Mouse (Mus musculus) hindbrain, embryonic 12.5 days (tissue): Measurements from ENCODE around the gene Zap70. TPM values are rescaled to one million over a fixed set of nuclear protein-coding genes. Genes with fewer than 3 reads are reported as not detected.
"Not testable (repeated sequence)": the region's sequence is repeated elsewhere in the genome, so short reads cannot be mapped to it uniquely, and the experiment has no call there.

ENCODE experiments used
- ATAC-seq: fragments of 200-750 bp; cut with Nextera tagmentation; 2 replicates; pipeline ENCODE4 v1.8.0; 2017; ENCODE audit warnings: moderate TSS enrichment; ENCODE audit not compliant: low FRiP score
- H3K27ac ChIP-seq: fragments of 300-500 bp; sonication (generic); 2 replicates; pipeline ENCODE4 v1.5.1; 2016; ENCODE audit warnings: mild to moderate bottlenecking
- H3K27me3 ChIP-seq: fragments of 300-500 bp; sonication (generic); 2 replicates; pipeline ENCODE4 v1.6.1; 2016; ENCODE audit warnings: mild to moderate bottlenecking
- H3K36me3 ChIP-seq: fragments of 300-500 bp; sonication (generic); 2 replicates; pipeline ENCODE4 v1.6.1; 2016; ENCODE audit warnings: mild to moderate bottlenecking
- H3K4me1 ChIP-seq: fragments of 300-500 bp; sonication (generic); 2 replicates; pipeline ENCODE4 v1.6.1; 2016
- H3K4me2 ChIP-seq: fragments of 300-500 bp; sonication (generic); replicated peaks from 2 replicates; pipeline ENCODE4 v1.6.1; 2016; ENCODE audit warnings: mild to moderate bottlenecking
- H3K4me3 ChIP-seq: fragments of 300-500 bp; sonication (generic); 2 replicates; pipeline ENCODE4 v1.5.1; 2016; ENCODE audit warnings: mild to moderate bottlenecking
- H3K9ac ChIP-seq: fragments of 300-500 bp; sonication (generic); 2 replicates; pipeline ENCODE4 v1.6.1; 2016; ENCODE audit warnings: mild to moderate bottlenecking, moderate library complexity
- H3K9me3 ChIP-seq: fragments of 300-500 bp; sonication (generic); replicated peaks from 2 replicates; pipeline ENCODE4 v1.6.1; 2016; ENCODE audit warnings: mild to moderate bottlenecking
- WGBS: fragments of 180-500 bp; shearing (Covaris S2); methylation state at CpG from one replicate; pipeline ENCODE4 v1.1.7; 2016; 5-methylcytosine and 5-hydroxymethylcytosine counted together
- polyA plus RNA-seq: library from polyadenylated mRNA; unstranded; fragments of >200 nt; fragmentation: Nextera tagmentation; extraction: Ambion mirVana; gene quantifications from 2 replicates; pipeline ENCODE4 v1.2.1, GENCODE M21; 2016

Zap70 gene
- polyA plus RNA-seq, 1 experiment from 2014 or later = 0.34 TPM

GRCm38 (mm10) chr1:36807782-36808565 lies 46.4 kb downstream of the Zap70 start:
- Histone ChIP-seq H3K27me3 (no peaks in the 10 kb centered on the region), H3K4me3 (no peak overlapping the region), H3K9ac (no peak overlapping the region), H3K4me2 (no peak overlapping the region), H3K27ac (no peak overlapping the region), H3K36me3 (peaks cover 88% of the 10 kb centered on the region), H3K4me1 (no peaks in the 10 kb centered on the region), H3K9me3 (no peaks in the 10 kb centered on the region)
- ATAC-seq = no peak
- WGBS = 93% methylated on average over 14 of the region's 14 CpGs

- no peaks in the 10 kb centered on the region for H3K4me1 ChIP-seq
- no peak overlapping the region for H3K27ac ChIP-seq
- H3K4me3 ChIP-seq = no peak overlapping the region
- H3K9me3 ChIP-seq = no peaks in the 10 kb centered on the region
- H3K27me3 ChIP-seq = no peaks in the 10 kb centered on the region
- H3K4me2 ChIP-seq = no peak overlapping the region
- peaks cover 84% of the 10 kb centered on the region for H3K36me3 ChIP-seq
- no peak overlapping the region for H3K9ac ChIP-seq
- no peak for ATAC-seq
- WGBS = 93% methylated on average over 7 of the region's 7 CpGs
These were observed 50.2 kb downstream of the Zap70 start for GRCm38 (mm10) chr1:36811806-36812205.

- peaks cover 84% of the 10 kb centered on the region for H3K36me3 ChIP-seq
- no peak for ATAC-seq
- H3K4me3 ChIP-seq = no peak overlapping the region
These were observed 51.8 kb downstream of the Zap70 start for GRCm38 (mm10) chr1:36813415-36813814.

DNA sequence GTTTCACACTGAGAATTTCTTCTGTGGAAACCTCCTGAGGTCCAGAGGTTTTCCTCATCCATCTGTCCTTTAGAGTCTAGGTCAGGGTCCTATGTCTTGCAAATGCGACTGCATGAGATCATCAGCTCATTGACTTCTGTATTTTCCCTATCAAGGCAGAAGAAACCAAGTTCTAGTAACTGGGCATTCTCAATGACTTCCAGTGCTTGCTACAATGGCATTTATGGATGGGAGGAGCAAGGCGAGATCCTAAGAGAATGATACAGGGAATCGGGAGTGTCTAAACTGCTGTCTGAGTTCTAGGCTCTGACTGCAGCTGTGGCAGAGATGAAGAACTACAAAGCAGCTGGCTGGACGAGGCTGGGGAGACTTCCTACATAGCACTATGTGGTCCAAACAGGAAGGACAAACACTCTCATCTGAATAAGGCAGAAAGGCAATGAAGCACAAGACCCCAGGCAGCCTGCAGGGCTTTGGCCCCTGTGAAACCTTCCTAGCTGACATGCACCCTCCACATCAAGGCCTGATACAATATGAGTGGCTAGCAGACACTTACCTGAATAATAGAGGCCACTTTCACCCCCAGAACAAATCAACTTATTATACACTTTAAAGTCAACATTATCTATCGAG lies 52.8 kb downstream of the Zap70 start:
- H3K4me1 ChIP-seq = no peaks in the 10 kb centered on the region
- no peak for ATAC-seq
- 85% methylated on average over 5 of the region's 5 CpGs for WGBS
- H3K4me3 ChIP-seq = no peak overlapping the region
- H3K27ac ChIP-seq = no peak overlapping the region
- no peaks in the 10 kb centered on the region for H3K9me3 ChIP-seq
- peaks cover 78% of the 10 kb centered on the region for H3K36me3 ChIP-seq
- no peak overlapping the region for H3K4me2 ChIP-seq
- no peaks in the 10 kb centered on the region for H3K27me3 ChIP-seq
- H3K9ac ChIP-seq = no peak overlapping the region

More at GRCm38 (mm10) chr1:36813415-36813814, 51.8 kb downstream of the Zap70 start:
- H3K27ac ChIP-seq = no peak overlapping the region
- no peaks in the 10 kb centered on the region for H3K27me3 ChIP-seq
- no peaks in the 10 kb centered on the region for H3K9me3 ChIP-seq
- no peaks in the 10 kb centered on the region for H3K4me1 ChIP-seq
- H3K4me2 ChIP-seq = no peak overlapping the region
- no peak overlapping the region for H3K9ac ChIP-seq
- 94% methylated on average over 7 of the region's 7 CpGs for WGBS

DNA sequence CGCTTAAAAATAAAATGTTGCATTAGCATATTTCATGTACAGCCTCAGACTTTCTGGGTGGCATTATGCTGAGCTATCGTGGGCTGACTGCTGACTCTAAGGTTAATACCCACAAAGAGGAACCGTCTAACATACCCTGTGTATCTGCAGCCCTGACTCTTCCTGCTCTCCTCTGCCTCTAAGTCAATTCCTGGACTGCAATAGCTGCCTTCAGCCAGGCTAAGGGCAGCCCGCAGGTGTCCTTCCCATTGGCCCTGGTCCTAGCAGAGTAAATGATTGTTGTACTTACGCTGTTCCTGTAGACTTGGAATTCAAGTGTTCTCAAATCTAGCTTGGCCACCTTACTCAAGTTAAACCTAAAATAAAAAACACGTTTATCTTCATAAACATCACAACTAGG lies 53.6 kb downstream of the Zap70 start:
- no peaks in the 10 kb centered on the region for H3K27me3 ChIP-seq
- peaks cover 75% of the 10 kb centered on the region for H3K36me3 ChIP-seq
- H3K27ac ChIP-seq = no peak overlapping the region
- no peak overlapping the region for H3K9ac ChIP-seq
- 92% methylated on average over 6 of the region's 6 CpGs for WGBS
- no peak overlapping the region for H3K4me3 ChIP-seq
- no peaks in the 10 kb centered on the region for H3K9me3 ChIP-seq
- no peak overlapping the region for H3K4me2 ChIP-seq
- ATAC-seq = no peak
- no peaks in the 10 kb centered on the region for H3K4me1 ChIP-seq

- H3K9me3 ChIP-seq, ATAC-seq, H3K4me1 ChIP-seq, H3K27ac ChIP-seq, H3K4me2 ChIP-seq, H3K27me3 ChIP-seq, H3K4me3 ChIP-seq, H3K9ac ChIP-seq: not testable (repeated sequence)
- H3K36me3 ChIP-seq = peaks cover 74% of the 10 kb centered on the region
- WGBS = 85% methylated on average over 4 of the region's 4 CpGs
These were observed 60.3 kb downstream of the Zap70 start for GRCm38 (mm10) chr1:36821918-36822317.

DNA sequence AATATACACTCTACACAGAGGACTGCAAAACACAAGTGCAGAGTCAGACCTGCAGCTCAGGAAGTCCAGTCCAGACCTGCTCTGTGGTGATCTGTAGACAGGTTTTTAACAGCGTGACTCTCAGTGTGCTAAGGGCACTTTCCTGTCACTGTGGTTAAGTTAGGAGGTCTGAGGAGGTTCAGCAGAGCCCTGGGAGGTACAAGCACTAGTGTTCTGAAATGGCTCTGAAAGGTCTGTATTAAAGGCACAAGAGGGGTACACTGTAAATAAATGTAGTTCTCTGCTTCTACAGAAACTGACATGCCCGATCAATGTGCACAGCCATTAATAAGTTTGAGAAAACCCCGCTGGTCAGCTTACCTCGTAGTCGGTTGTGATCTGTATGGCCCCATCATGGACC lies 62.8 kb downstream of the Zap70 start:
- WGBS = 96% methylated on average over 5 of the region's 5 CpGs
- Histone ChIP-seq H3K4me3 (no peak overlapping the region), H3K27me3 (no peaks in the 10 kb centered on the region), H3K27ac (no peak overlapping the region), H3K9ac (no peak overlapping the region), H3K9me3 (no peaks in the 10 kb centered on the region), H3K36me3 (peaks cover 65% of the 10 kb centered on the region), H3K4me1 (no peaks in the 10 kb centered on the region), H3K4me2 (no peak overlapping the region)
- ATAC-seq = no peak

- H3K4me1 ChIP-seq = no peaks in the 10 kb centered on the region; the same call in 1 of the 2 replicates
- 64% methylated on average over 14 of the region's 14 CpGs for WGBS
- no peak overlapping the region for H3K4me2 ChIP-seq
- H3K4me3 ChIP-seq = no peak overlapping the region
- no peaks in the 10 kb centered on the region for H3K27me3 ChIP-seq
- no peak overlapping the region for H3K27ac ChIP-seq
- ATAC-seq = no peak
- no peak overlapping the region for H3K9ac ChIP-seq
- H3K36me3 ChIP-seq = peaks cover 46% of the 10 kb centered on the region
- H3K9me3 ChIP-seq = no peaks in the 10 kb centered on the region
These were observed 69.6 kb downstream of the Zap70 start for GRCm38 (mm10) chr1:36830913-36831866.

Other genes with a start within 250 kb of the Zap70 start
- 4.5 and 4.6 TPM in 2 replicates for gene Cnnm3, start 249.9 kb upstream of the Zap70 start, polyA plus RNA-seq
- gene Ankrd23, start 224.9 kb upstream of the Zap70 start, polyA plus RNA-seq = 14.6 and 18.8 TPM in 2 replicates
- not detected in 2 replicates for gene Gm42417, start 222.4 kb upstream of the Zap70 start, polyA plus RNA-seq
- gene Ankrd39, start 214.4 kb upstream of the Zap70 start, polyA plus RNA-seq = 17.8 and 18.8 TPM in 2 replicates
- gene Sema4c, start 203.4 kb upstream of the Zap70 start, polyA plus RNA-seq = 33.4 and 35.6 TPM in 2 replicates
- gene Fam178b, start 78.6 kb upstream of the Zap70 start, polyA plus RNA-seq = 0.67 TPM in 1 of 2 replicates, not detected in the other
- 430 and 502 TPM in 2 replicates for gene Cox5b, start 70.3 kb upstream of the Zap70 start, polyA plus RNA-seq
- gene 4933424G06Rik, start 51.6 kb upstream of the Zap70 start, polyA plus RNA-seq = not detected in 2 replicates
- 98.8 and 104 TPM in 2 replicates for gene Actr1b, start 47.4 kb upstream of the Zap70 start, polyA plus RNA-seq
- gene Tmem131, start 181.9 kb downstream of the Zap70 start, polyA plus RNA-seq = 18.2 and 21.1 TPM in 2 replicates